Mouse (Mus musculus) stomach, embryonic 16.5 days (tissue): ENCODE data around the gene Ncln. TPM values are rescaled to one million over a fixed set of nuclear protein-coding genes. Genes with fewer than 3 reads are reported as not detected.

Experiments
- ATAC-seq: fragments of 200-750 bp; cut with Nextera tagmentation; 2 replicates; pipeline ENCODE4 v1.8.0; 2017; ENCODE audit warnings: moderate number of reproducible peaks, moderate TSS enrichment; ENCODE audit not compliant: insufficient read depth, low FRiP score
- H3K27ac ChIP-seq: fragments of 300-500 bp; sonication (generic); 2 replicates; pipeline ENCODE4 v1.5.1; 2014; ENCODE audit warnings: low read length
- H3K27me3 ChIP-seq: fragments of 300-500 bp; sonication (generic); 2 replicates; pipeline ENCODE4 v1.6.1; 2014; ENCODE audit warnings: low read length, control low read depth, mixed read lengths; ENCODE audit not compliant: control insufficient read depth, insufficient read depth
- H3K36me3 ChIP-seq: fragments of 300-500 bp; sonication (generic); 2 replicates; pipeline ENCODE4 v1.6.1; 2014; ENCODE audit warnings: low read length; ENCODE audit not compliant: control insufficient read depth, insufficient read depth
- H3K4me1 ChIP-seq: fragments of 300-500 bp; sonication (generic); 2 replicates; pipeline ENCODE4 v1.6.1; 2014; ENCODE audit warnings: low read length, control low read depth, mixed read lengths; ENCODE audit not compliant: control insufficient read depth, insufficient read depth
- H3K4me2 ChIP-seq: fragments of 300-500 bp; sonication (generic); 2 replicates; pipeline ENCODE4 v1.6.1; 2014; ENCODE audit warnings: low read depth, low read length, mixed read lengths
- H3K4me3 ChIP-seq: fragments of 300-500 bp; sonication (generic); replicated peaks from 2 replicates; pipeline ENCODE4 v1.5.1; 2014; ENCODE audit warnings: mild to moderate bottlenecking, low read length
- H3K9ac ChIP-seq: fragments of 300-500 bp; sonication (generic); 2 replicates; pipeline ENCODE4 v1.6.1; 2014; ENCODE audit warnings: low read length
- H3K9me3 ChIP-seq: fragments of 300-500 bp; sonication (generic); replicated peaks from 2 replicates; pipeline ENCODE4 v1.6.1; 2016; ENCODE audit warnings: low read length, control low read depth; ENCODE audit not compliant: control insufficient read depth
- WGBS: fragments of 180-500 bp; shearing (Covaris S2); extraction: QIAGEN DNeasy Blood & Tissue Kit; methylation state at CpG from one replicate; pipeline ENCODE4 v1.1.7; 2014; 5-methylcytosine and 5-hydroxymethylcytosine counted together
- polyA plus RNA-seq: library from polyadenylated mRNA; unstranded; fragments of >200 nt; fragmentation: Nextera tagmentation; extraction: Ambion mirVana; gene quantifications from 2 replicates; pipeline ENCODE4 v1.2.1, GENCODE M21; 2015

The Ncln gene
- polyA plus RNA-seq, 1 experiment from 2014 or later, result 88.4 TPM

DNA sequence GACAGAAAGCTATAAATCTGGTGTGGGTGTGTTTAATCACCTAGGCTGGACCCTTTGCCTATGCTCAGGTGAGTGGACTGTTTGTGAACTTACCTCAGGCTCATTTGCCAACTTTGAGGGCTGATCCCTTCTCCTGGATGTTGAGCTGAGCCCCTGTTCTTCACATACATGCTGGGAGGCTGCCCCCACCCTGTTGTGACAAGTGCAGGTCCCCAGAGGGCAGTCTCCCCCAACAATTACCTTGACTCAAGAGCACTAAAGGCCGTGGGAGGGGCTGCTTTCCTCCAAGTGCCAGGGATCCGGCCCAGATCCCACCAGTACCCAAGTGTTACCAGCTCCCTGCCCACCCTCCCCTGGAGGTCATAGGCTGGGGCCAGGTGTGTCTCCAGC lies 11.1 kb downstream of the Ncln start:
- H3K27ac ChIP-seq, result no peak overlapping the region
- no peak overlapping the region for H3K4me2 ChIP-seq
- H3K4me1 ChIP-seq, result 0 out of 2 replicates have a peak, but pooled peaks cover 3% of the 10 kb centered on the region
- H3K27me3 ChIP-seq, result peaks cover 22% of the 10 kb centered on the region
- no peak overlapping the region for H3K4me3 ChIP-seq
- no peak for ATAC-seq
- H3K9ac ChIP-seq, result no peak overlapping the region
- peaks cover 12% of the 10 kb centered on the region for H3K36me3 ChIP-seq
- no peaks in the 10 kb centered on the region for H3K9me3 ChIP-seq
- 15% methylated on average over 2 of the region's 2 CpGs for WGBS

DNA sequence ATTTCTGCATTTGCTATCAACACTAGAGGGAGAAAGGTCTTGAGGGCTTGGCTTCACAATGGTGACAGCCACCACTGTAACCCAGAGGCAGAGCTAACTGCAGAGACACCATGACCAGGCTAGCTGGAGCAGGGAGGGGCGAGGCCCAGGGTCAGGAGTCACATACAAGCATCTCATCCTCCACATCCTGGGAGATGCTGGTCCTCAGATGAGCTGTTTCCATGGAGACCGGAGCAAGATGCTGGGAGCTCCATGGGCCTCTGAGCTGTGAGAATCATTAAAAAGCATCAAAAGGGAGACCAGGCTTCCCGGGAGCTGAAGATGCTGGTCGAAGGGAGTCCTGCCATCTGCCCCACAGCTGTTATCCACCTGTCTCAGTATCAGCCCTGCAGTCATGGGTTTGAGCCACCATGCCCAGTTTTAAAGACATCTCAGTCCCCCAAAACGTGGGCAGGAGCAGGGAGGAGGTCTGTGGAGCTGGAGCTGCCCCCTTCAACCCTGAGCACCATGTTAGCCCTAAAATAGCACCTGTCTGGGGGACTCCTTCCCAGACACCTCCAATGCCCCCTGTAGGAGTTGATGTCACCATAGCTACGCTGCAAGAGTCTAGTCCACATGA lies 11.6 kb downstream of the Ncln start:
- H3K27me3 ChIP-seq, result peaks cover 22% of the 10 kb centered on the region
- H3K4me1 ChIP-seq, result 0 out of 2 replicates have a peak, but pooled peaks cover 3% of the 10 kb centered on the region
- H3K9me3 ChIP-seq, result no peaks in the 10 kb centered on the region
- H3K9ac ChIP-seq, result no peak overlapping the region
- peaks cover 8% of the 10 kb centered on the region for H3K36me3 ChIP-seq
- no peak overlapping the region for H3K27ac ChIP-seq
- 64% methylated on average over 6 of the region's 6 CpGs for WGBS
- ATAC-seq, result no peak
- H3K4me2 ChIP-seq, result no peak overlapping the region
- no peak overlapping the region for H3K4me3 ChIP-seq

DNA sequence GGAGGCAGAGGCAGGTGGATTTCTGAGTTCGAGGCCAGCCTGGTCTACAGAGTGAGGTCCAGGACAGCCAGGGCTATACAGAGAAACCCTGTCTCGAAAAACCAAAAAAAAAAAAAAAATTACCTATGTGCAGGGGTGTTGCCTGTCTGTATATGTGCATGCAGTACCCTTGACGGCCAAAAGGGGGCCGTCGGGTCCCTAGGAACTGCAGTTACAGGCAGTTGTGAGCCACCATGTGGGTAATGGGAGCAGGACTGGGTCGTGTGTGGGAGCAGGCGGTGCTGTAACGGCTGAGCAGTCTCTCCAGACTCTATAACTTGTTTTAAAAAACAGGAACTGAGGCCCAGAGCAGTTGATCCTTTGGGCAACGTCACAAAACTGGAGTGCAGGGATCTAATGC lies 12.2 kb downstream of the Ncln start:
- 18% methylated on average over 9 of the region's 9 CpGs for WGBS
- H3K4me2 ChIP-seq, result no peak overlapping the region
- no peak for ATAC-seq
- H3K9me3 ChIP-seq, result no peaks in the 10 kb centered on the region
- 0 out of 2 replicates have a peak, but pooled peaks cover 3% of the 10 kb centered on the region for H3K4me1 ChIP-seq
- H3K9ac ChIP-seq, result no peak overlapping the region
- H3K4me3 ChIP-seq, result no peak overlapping the region
- H3K27ac ChIP-seq, result no peak overlapping the region
- H3K36me3 ChIP-seq, result peaks cover 3% of the 10 kb centered on the region
- H3K27me3 ChIP-seq, result peaks cover 22% of the 10 kb centered on the region

DNA sequence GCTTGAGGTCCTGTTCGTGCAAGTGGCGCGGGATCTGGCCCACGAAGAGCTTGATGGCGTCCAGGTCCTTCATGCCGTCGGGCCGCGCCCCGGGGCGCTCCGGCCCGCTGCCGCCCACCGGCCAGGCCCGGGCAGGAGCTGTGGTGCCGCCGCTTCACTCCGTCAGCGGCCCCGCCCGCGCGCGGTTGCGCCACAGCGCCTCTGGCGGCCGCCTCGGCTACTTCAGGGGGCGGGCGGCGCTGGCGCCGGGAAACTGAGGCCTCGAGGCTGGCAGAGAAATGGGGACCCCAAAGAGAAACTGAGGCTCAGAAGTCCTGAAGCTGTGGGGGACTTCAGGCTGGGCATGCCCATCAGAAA lies 13.7 kb downstream of the Ncln start, which contains the start of gene Celf5:
Gene Celf5, minus strand, starts transcription at position 177 of the 357 bp plus-strand sequence.
- WGBS, result 2% methylated on average over 29 of the region's 36 CpGs
- H3K4me3 ChIP-seq, result peak within 1 kb of the TSS; percentile 51

DNA sequence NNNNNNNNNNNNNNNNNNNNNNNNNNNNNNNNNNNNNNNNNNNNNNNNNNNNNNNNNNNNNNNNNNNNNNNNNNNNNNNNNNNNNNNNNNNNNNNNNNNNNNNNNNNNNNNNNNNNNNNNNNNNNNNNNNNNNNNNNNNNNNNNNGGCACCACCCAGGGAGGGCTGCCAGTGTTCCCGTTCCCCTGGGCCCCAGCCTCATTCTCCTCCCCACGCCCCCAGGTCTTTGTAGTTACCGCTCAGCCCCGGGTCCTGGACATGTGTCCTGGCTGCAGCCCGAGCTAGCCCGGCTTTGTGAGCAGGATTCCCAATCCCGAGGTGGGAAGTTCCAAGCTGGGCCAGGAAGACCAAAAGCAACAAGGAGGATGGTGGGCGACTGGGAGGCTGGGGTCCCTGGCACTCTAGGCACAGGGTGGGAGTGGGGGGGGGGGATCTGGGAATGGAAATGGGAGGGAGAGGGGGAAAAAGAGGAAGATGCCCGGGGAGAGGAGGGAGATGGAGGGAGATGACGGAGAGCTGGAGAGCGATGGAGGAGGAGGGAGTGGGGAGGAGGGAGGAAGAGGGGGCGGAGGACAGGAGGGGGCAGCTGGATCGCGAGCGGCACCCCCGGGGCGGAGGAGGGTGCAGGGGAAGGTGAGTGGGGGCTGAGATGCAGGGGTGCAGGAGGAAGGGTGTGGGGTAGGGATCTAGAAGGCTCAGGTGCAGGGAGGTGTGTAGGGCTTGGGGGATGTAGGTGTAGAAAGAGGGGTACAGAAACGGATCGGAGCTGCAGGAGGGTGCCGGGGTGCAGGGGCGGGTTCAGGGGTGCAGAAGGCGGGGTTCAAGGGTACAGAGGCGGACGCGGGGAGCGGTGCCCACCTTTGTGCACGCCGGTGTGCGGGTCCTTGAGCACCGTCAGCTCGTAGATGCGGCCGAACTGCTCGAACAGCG lies 14.3 kb downstream of the Ncln start:
- peak; percentile 11; the same call in 1 of the 2 replicates for ATAC-seq
- peaks cover 22% of the 10 kb centered on the region for H3K27me3 ChIP-seq

More for the DNA sequence above, 13.7 kb downstream of the Ncln start, which contains the start of gene Celf5:
- no peak within 1 kb of the TSS for H3K27ac ChIP-seq
- 0 out of 2 replicates have a peak, but pooled peaks cover 3% of the 10 kb centered on the region for H3K4me1 ChIP-seq
- H3K9ac ChIP-seq, result peak within 1 kb of the TSS; percentile 70
- peaks cover 3% of the 10 kb centered on the region for H3K36me3 ChIP-seq
- peak; percentile 51; the same call in 1 of the 2 replicates for ATAC-seq
- peak within 1 kb of the TSS; percentile 80 for H3K4me2 ChIP-seq
- H3K27me3 ChIP-seq, result peaks cover 22% of the 10 kb centered on the region
- H3K9me3 ChIP-seq, result no peaks in the 10 kb centered on the region

DNA sequence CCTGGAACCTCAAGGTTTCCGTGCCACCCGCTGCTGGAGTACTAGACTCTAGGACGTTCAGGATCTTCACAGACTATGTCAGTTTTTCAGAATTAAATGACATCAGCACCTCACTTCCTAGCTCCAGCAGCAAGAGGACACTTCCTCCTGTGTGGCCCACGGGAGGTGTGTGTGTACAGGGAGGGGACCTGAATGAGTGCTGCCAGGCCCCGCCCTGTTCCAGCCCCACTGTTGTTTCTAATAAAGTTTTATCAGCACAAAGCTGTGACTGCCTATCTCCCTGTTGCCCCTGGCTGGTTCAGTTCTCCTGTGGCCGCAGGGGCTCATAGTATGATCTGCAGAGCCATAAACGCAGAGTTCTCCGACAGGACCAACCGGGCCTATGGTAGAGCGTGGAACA lies 21.7 kb downstream of the Ncln start:
- no peaks in the 10 kb centered on the region for H3K36me3 ChIP-seq
- H3K9ac ChIP-seq, result no peak overlapping the region
- H3K27ac ChIP-seq, result no peak overlapping the region
- peaks cover 38% of the 10 kb centered on the region for H3K27me3 ChIP-seq
- H3K9me3 ChIP-seq, result peaks cover 4% of the 10 kb centered on the region; the same call in 1 of the 2 replicates
- H3K4me3 ChIP-seq, result no peak overlapping the region
- H3K4me1 ChIP-seq, result no peaks in the 10 kb centered on the region
- no peak for ATAC-seq
- WGBS, result 74% methylated on average over 10 of the region's 10 CpGs
- no peak overlapping the region for H3K4me2 ChIP-seq

More for the DNA sequence above, 14.3 kb downstream of the Ncln start:
- Histone ChIP-seq H3K4me1 (0 out of 2 replicates have a peak, but pooled peaks cover 3% of the 10 kb centered on the region), H3K4me2 (peak overlapping the region; percentile 80), H3K36me3 (no peaks in the 10 kb centered on the region; the same call in 1 of the 2 replicates), H3K9ac (peak overlapping the region; percentile 70), H3K4me3 (peak overlapping the region; percentile 51), H3K27ac (no peak overlapping the region), H3K9me3 (no peaks in the 10 kb centered on the region)
- 6% methylated on average over 35 of the region's 35 CpGs for WGBS

DNA sequence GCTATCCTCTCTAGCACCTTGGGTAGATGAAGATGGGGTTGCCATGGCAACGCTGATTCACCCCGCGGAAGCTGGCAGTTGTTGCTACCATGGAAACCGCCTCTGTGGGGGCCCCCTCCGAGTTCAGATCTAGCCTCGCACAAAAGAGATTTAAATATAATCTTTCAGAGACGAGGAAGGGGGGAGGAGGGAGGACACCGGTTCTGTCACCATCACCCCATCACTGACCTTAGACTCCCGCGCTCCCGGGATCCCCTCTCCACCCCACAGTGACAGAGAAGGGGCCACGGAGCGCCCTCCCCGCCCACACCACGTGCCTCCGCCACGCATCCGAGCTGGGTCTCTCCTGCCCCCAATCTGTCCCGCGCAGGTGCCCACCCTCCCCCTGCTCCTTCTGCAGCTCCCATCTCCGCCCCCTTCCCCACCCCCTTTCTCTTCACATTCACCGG lies 23.2 kb downstream of the Ncln start:
- H3K9me3 ChIP-seq, result peaks cover 4% of the 10 kb centered on the region; the same call in 1 of the 2 replicates
- no peaks in the 10 kb centered on the region for H3K4me1 ChIP-seq
- H3K27ac ChIP-seq, result no peak overlapping the region
- H3K36me3 ChIP-seq, result no peaks in the 10 kb centered on the region
- H3K27me3 ChIP-seq, result peaks cover 38% of the 10 kb centered on the region
- H3K9ac ChIP-seq, result no peak overlapping the region
- no peak overlapping the region for H3K4me3 ChIP-seq
- H3K4me2 ChIP-seq, result no peak overlapping the region
- under 1% methylated on average over 21 of the region's 22 CpGs for WGBS
- ATAC-seq, result no peak

DNA sequence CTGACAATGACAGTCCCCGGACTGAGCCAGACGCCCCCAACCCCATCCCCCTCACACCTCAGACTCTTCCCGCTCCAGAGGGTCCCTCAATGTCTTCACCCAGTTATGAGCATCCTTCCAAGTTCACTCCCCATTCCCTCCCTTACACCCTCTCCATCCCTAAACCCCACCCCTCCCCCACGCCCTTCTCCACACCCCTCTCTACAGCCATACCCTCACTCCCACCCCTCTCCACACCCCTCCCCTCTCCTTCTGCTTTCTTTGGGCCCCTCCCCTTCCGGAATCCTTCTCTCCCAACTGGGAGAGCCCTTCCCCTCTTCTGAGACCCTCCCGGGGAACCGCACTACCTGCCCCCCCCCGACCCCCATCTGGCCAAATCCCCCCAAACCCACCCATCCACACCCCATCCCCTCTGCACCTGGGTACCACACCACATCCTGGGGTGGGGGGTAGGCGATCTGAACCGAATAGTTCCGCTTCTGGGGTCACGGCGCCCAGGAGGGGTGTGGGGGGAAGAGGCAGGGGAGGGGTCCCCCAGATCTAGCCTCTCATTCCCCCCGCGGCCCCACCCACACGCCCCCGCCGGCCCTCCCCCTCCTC lies 23.7 kb downstream of the Ncln start:
- Histone ChIP-seq H3K4me1 (no peaks in the 10 kb centered on the region), H3K27ac (no peak overlapping the region), H3K4me3 (no peak overlapping the region), H3K9me3 (peaks cover 4% of the 10 kb centered on the region; the same call in 1 of the 2 replicates), H3K4me2 (no peak overlapping the region), H3K9ac (no peak overlapping the region), H3K27me3 (peaks cover 38% of the 10 kb centered on the region), H3K36me3 (no peaks in the 10 kb centered on the region)
- 9% methylated on average over 18 of the region's 18 CpGs for WGBS
- ATAC-seq, result no peak
